In the genomic region with DNA sequence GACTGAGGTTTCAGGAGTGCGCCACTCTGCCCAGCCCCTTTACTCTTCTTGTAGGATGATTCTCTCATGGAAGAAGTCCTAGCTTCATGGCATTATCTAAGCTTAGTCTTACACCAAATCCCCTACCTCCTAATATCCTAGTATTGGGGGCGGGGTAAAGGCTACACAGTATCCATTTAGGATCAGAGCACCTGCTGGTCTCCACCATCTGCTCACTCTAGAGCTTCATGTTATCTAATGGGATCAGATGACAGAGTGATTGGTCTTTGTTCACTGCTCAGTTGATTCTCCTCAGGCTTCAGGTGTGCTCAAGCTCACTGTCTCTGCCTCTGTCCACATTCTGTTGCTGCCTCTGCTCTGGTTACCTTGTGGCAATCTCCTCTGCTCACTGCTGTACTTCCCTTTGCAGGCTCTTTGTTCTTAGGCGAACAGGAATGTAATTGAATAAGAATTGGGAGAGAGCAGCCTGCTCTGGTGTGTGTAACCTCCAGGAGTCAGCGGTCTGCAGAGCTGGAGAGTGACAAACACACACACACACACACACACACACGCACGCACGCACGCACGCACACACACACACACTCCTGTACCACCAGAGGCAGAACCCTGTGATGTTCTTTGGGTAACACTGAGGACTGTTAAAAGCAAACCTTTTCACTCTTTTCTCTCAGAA, we compare ENCODE assay signal across 16 mouse cellular contexts.
DNase-seq lines count a peak whose midpoint lies in the region; ATAC-seq lines count a peak whose summit lies in the region.
"Had no signal": no experiment of that assay in that cellular context is flagged by ENCODE, and none has a peak within 500 bp of the region (broad histone marks: within the 10 kb centered on the region; RNA-seq: fewer than 3 reads in every experiment).

No protein-coding gene starts in this region.

- DNase-seq in cerebellum, postnatal 10 days, result peak; percentile 54 to 58
- no peak for DNase-seq in cerebellum, adult 11 months
- DNase-seq in testis, postnatal 14 days (ENCODE audit: low spot score), result peak; percentile 54
- DNase-seq in testis, postnatal 10 days (ENCODE audit: low spot score), result no peak
- DNase-seq in layer of hippocampus, adult 18-20 months (ENCODE audit: low spot score in 2 of 2), result no peak
- no peak for DNase-seq in neural tube, embryonic 10.5 days (ENCODE audit: extremely low spot score, low spot score)
- no peak for DNase-seq in thymus, postnatal 14 days
- DNase-seq: adrenal gland, postnatal 25 days; cerebellum, adult 9-11 months; heart, postnatal 14 days; kidney, postnatal 14 days; left cerebral cortex, postnatal 4 days had no signal

- no peaks in the 10 kb centered on the region for H3K36me3 ChIP-seq in hindbrain, embryonic 16.5 days (ENCODE audit: control insufficient read depth, insufficient read depth, low read length)
- H3K36me3 ChIP-seq: liver, embryonic 12.5 days; lung, embryonic 15.5 days had no signal

- peak; percentile 35; the same call in 1 of the 2 replicates for ATAC-seq in hindbrain, embryonic 16.5 days
- ATAC-seq: activated CD4-positive, CD25-positive, alpha-beta regulatory T cell, adult 4 months; liver, embryonic 12.5 days had no signal

- 65% methylated on average over 9 of the region's 9 CpGs for WGBS in hindbrain, embryonic 16.5 days

- H3K27ac ChIP-seq in hindbrain, embryonic 16.5 days (ENCODE audit: low read depth, low read length), result peak overlapping the region; percentile 42; the same call in 1 of the 2 replicates
- H3K27ac ChIP-seq: liver, embryonic 12.5 days; lung, embryonic 15.5 days had no signal

- H3K4me2 ChIP-seq in hindbrain, embryonic 16.5 days (ENCODE audit: low read length), result no peak overlapping the region
- H3K4me2 ChIP-seq: liver, embryonic 12.5 days; lung, embryonic 15.5 days had no signal

- no peaks in the 10 kb centered on the region for H3K9me3 ChIP-seq in hindbrain, embryonic 16.5 days (ENCODE audit: control insufficient read depth, low read length)
- H3K9me3 ChIP-seq: liver, embryonic 12.5 days; lung, embryonic 15.5 days had no signal

- H3K4me1 ChIP-seq in hindbrain, embryonic 16.5 days (ENCODE audit: control insufficient read depth, insufficient read depth, low read depth, low read length), result peaks cover 6% of the 10 kb centered on the region
- H3K4me1 ChIP-seq: lung, embryonic 15.5 days had no signal

- H3K27me3 ChIP-seq in hindbrain, embryonic 16.5 days (replicated peaks; ENCODE audit: control insufficient read depth, insufficient read depth, low read length), result no peaks in the 10 kb centered on the region
- H3K27me3 ChIP-seq: lung, embryonic 15.5 days had no signal

- H3K4me3 ChIP-seq in hindbrain, embryonic 16.5 days (ENCODE audit: low read length), result no peak overlapping the region
- H3K4me3 ChIP-seq: liver, embryonic 12.5 days; lung, embryonic 15.5 days had no signal

- no peak overlapping the region for H3K9ac ChIP-seq in hindbrain, embryonic 16.5 days (ENCODE audit: low read depth, low read length)
- H3K9ac ChIP-seq: liver, embryonic 12.5 days; lung, embryonic 15.5 days had no signal

Comparison
In these comparisons a context has a peak if more than half of its experiments do, and no peak if none do; other contexts are left out.
1. DNase-seq: peak in cerebellum, postnatal 10 days (2 of 2) and testis, postnatal 14 days (single experiment); none in cerebellum, adult 11 months (single experiment), testis, postnatal 10 days (single experiment), layer of hippocampus, adult 18-20 months (0 of 2), neural tube, embryonic 10.5 days (single experiment) and thymus, postnatal 14 days (single experiment).